Mouse (Mus musculus) kidney, postnatal 10 days (tissue): Measurements from ENCODE around the gene Inpp4b.
A peak's percentile ranks its signal among the peaks of the same experiment; 100 is the strongest.

Experiments
- DNase-seq: peaks from one replicate; pipeline ENCODE4 v3.0.0; 2021; ENCODE audit warnings: mixed read lengths

Gene Inpp4b

GRCm38 (mm10) chr8:81478674-81479073 is 136.3 kb downstream of the Inpp4b start:
- DNase-seq, result peak; percentile 18

GRCm38 (mm10) chr8:81483834-81484233 is 141.5 kb downstream of the Inpp4b start:
- DNase-seq, result no peak

DNA sequence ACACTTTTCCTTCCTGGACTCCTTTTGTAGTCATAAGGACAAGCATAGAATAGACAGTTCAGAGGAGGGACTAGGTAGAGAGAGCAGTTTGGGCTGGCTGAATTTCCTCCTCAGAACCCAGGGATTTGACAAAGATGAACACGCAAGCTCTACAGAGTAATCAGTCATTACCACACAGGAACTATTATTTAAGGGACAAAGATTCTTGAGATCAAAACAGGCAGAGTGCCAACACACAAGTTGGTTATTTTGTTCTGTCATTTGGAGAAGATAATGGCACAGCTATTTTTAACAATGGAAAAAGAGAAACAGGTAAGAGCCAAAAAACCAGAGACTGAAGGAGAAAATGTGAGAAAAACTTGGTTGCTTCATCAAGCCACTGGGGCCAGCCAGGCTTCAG is 143.3 kb downstream of the Inpp4b start:
- DNase-seq, result no peak

- no peak for DNase-seq
Observed at GRCm38 (mm10) chr8:81489894-81490661, 147.7 kb downstream of the Inpp4b start.

DNA sequence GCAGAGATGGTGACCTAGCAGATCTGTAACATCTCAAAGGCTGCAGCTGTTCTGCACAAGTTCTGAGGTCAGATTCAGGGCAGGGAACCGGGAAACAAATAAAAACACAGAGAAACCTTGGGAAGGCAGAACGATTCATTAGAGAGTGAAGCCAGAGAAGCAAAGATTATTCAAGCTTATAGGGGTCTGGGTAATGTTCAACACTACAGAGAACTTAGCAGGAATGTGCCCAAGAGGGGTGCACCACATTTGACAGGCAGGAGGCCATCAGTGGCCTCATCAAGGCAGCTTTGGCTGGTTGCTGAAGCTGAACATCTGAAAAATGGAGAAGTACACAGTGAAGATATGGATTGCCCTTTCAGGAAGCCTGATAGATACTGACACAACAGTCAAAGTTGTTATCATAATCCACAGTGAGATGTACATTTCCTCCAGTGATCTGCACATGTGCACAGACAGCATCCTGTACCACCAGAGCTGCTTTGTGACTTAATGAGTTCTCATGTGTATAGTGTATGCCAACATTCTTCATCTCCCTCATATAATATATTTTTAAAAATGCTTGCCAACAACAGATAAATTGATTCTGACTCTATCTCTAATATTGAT is 148.8 kb downstream of the Inpp4b start:
- no peak for DNase-seq

DNA sequence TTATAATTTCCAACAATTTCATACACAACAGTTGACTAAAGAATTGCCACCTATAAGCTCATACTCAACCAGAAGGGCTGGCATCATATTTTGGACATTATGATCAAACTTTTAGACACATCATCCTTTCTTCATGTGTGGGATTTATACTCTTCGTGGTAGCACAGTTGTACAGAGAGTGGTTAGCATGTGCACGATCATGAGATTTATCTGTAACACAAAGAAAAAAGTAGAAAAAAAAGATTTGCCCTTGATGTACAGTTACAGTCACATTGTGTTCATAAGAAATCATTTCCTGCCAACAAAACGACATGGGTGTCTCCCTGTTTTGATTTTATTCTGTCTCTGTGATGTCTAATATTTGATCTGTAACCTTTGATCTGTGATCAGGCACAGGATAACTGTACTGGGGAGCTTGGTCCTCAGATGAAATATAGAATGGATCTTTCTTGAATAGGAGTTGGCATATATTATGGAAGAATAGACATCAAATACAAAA is 149.4 kb downstream of the Inpp4b start:
- no peak for DNase-seq

DNA sequence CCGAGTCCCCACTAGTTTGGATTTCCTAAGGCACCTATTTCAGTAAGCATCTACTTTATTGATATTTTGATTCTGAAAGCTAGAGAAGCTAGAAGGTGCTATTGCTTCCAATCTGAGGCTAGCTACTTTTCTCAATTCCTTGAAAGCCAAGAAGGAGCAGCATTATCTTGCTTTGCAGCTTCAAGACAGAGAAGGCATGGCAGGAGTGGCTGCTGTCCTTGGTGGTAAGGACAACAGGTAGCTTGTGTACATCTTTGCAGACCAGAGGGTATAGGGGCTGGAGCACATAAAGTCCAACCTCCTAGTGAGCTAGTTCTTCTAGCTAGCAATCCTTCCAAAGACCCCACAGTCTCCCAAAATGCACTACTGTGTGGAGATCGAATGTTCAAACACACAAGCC is 152.5 kb downstream of the Inpp4b start:
- DNase-seq, result no peak

DNA sequence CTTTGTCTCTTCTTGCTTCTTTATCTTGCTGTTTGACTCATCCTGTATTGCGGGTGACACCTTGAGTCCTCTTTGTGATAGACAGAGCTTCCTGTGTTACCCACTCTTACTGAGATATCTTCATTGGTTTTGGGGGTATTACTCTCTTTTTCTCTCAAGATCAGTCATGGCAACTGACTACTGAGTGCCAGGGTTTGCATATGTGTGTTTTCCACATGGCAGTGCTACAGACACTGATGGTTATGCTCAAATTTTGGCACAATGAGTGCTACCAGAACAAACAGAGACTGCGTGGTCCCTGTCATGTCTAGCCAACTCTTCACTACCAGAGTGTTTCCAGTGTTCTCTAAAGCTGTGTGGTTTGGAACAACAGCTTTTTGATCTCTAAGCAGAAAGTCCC is 155.3 kb downstream of the Inpp4b start:
- DNase-seq, result no peak

GRCm38 (mm10) chr8:81502216-81502615 is 159.9 kb downstream of the Inpp4b start:
- DNase-seq, result no peak

DNA sequence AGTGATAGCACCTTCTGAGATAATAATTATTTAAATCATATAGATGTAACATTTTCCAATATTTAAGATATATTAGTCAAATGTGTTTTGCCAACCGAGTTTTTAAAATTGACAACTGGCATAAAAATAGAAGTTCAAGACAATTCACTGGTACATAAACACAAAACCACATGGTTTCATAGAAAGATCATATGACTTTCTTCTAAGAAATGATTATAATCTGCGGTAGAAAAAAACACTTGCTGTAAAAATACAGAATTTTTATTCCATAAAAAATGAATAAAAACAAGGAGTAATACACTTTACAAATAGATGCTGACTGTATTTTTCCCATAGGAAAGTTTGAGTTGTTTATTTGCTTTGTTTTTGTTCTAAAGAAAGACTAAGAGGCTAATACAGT is 160.6 kb downstream of the Inpp4b start:
- DNase-seq, result no peak

GRCm38 (mm10) chr8:81512826-81513225 is 170.5 kb downstream of the Inpp4b start:
- no peak for DNase-seq

- DNase-seq, result no peak
Observed at GRCm38 (mm10) chr8:81514425-81514824, 172.1 kb downstream of the Inpp4b start.

- DNase-seq, result no peak
Observed at GRCm38 (mm10) chr8:81522085-81522484, 179.7 kb downstream of the Inpp4b start.

- no peak for DNase-seq
Observed at GRCm38 (mm10) chr8:81524561-81524960, 182.2 kb downstream of the Inpp4b start.

GRCm38 (mm10) chr8:81527661-81528060 is 185.3 kb downstream of the Inpp4b start:
- no peak for DNase-seq

- no peak for DNase-seq
Observed at GRCm38 (mm10) chr8:81538310-81538709, 196.0 kb downstream of the Inpp4b start.

DNA sequence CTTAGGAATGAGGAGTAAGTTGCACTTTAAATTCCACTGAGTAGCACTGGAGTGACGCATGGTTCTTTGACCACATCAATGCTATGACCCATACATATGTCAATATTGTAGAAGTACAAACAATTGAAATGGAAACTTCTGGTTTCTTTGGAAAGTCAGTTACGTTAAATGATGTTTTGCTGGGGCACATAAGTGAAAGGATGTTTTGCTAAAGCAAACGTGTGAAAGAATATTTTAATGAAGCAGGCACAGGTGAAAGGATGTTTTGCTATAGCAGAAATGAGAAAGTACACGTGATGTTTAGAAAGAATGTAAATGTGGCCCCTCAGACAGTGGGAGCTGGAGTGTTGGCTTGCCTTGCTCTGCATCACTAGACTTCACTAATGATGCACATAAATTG is 216.2 kb downstream of the Inpp4b start:
- DNase-seq, result no peak

DNA sequence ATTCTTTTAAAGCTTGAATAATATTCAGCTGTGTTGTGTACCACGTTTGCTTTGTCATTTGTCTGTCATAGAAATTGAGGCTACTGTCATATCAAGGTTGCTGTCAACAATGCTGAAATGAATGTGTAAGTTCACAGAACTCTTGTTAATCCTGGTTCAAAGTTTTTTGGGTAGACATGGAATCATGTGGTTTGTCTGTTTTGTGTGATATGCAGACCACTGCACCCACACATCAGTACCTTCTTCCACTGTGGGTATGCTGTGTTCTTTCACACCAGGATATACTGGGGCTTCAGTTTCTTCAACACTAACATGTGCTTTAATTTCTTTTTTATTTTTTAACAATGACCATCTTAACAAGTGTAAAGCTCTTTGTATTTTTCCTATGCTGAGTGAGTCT is 220.0 kb downstream of the Inpp4b start:
- DNase-seq, result no peak

DNA sequence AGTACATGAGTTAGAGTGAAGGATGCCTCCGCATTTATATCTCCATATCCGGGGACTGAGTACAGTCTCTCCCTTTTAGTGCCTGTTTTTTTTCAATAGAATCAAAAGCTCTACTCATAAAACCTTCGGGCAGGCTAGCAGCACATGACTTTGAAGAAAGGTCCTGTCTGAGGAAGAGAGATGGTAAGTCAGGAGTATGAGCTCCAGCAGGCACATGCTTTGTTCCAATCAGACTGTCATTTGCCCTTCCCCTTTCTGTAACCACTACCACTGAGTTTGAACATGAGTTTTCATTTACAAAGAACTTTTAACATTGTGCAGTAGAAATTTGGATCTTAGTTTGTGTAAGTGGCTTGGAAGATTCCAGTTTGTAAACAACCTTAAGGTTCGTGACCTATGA is 223.1 kb downstream of the Inpp4b start:
- no peak for DNase-seq

DNA sequence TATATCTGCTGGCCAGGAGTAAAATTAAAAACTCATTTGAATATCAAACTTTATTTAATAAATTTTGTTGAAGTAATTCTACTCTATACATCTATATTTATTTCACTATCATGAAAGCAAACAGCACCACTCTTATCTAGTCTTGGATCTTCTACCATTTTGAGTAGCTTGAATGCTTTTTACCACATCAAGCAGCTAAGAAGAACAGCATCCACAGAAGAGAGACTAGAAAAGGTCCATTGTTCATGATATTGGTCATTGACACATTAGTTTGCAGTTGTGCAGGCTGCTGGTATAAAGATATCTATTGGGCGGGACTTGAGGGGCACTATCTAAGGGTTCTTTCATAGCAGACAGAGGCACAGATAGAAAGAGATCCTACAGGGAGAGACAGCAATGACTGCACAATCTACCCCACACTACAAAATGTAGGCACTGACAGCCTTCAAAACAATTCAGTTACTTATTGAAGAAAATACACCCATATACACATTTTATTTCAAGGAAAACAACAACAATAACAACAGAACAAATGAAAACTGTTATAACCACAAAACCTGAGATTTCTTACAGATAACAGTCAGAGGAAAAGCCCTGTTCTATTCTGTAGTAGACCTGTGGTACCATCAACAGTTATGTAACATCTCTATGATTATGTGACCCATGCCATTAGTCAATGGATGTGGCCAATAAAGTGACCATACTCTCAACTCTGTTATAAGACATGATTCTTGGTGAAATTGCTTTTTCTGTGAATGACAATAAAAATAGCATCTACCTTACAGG is 230.2 kb downstream of the Inpp4b start:
- no peak for DNase-seq

DNA sequence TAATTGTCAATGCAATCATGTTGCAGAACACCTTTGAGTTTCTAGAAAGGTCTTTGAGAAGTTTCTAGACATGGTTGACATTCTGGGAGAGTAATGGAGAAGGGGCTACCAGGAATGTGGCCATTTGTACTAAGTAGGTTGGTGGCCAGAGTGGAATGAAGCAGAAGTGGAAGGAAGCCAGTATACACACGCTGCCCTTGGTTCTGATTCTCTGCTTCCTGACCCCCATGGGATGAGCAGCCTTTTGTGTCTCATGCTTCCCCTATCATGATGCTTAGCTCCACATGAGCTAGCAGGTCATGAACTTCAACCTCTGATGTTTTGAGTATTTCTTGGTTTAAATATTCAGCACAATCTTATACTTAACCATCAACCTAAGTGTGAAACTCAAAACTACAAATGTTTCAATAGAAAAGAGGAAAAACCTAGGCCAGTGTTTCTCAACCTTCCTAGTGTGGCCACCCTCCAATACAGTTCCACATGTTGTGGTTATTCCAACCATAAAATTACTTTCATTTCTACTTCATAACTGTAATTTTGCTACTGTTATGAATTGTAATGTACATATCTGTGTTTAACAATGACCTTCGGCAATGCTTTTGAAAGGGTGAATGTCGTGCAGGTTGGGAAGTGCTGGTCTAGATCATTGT is 233.0 kb downstream of the Inpp4b start:
- no peak for DNase-seq

DNA sequence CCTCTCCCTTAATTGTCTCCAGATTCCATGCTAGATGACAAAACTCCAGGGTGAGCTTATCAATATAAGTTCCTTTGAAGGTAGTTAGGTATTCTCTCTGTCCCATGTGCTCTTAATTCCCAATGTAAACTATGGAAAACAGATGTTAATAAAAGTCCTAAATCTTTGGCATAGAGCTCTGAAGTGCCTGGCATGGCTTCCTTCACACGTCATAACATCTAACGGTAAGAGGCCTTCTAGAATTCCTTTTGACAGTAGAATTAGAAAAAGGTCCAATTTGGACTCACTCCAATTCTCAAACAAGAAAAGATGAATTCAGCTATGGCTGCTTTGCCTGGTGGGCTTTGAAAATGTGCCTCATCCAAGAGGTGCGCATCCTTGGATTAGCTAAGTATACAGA is 236.6 kb downstream of the Inpp4b start:
- DNase-seq, result no peak

GRCm38 (mm10) chr8:81581817-81582437 is 239.6 kb downstream of the Inpp4b start:
- peak; percentile 54 for DNase-seq
